Mouse (Mus musculus): ENCODE results near the gene Mars. TPM values are rescaled to one million over a fixed set of nuclear protein-coding genes. Genes with fewer than 3 reads are reported as not detected.

Mars gene
- polyA plus RNA-seq, 1 experiment from 2014 or later = 115 TPM

- Histone ChIP-seq H3K4me2 (peak overlapping the region; percentile 83), H3K36me3 (peaks cover 26% of the 10 kb centered on the region), H3K27ac (replicated peaks) (peak overlapping the region; percentile 98), H3K4me1 (peaks cover 65% of the 10 kb centered on the region), H3K4me3 (replicated peaks) (peak overlapping the region; percentile 65), H3K9me3 (replicated peaks) (no peaks in the 10 kb centered on the region), H3K9ac (replicated peaks) (peak overlapping the region; percentile 75), H3K27me3 (replicated peaks) (no peaks in the 10 kb centered on the region)
- peak; percentile 5 for ATAC-seq (ENCODE audit: low FRiP score)
- 2% methylated on average over 15 of the region's 15 CpGs for WGBS
These were observed 21.9 kb downstream of the Mars start for GRCm38 (mm10) chr10:127289573-127290191.

DNA sequence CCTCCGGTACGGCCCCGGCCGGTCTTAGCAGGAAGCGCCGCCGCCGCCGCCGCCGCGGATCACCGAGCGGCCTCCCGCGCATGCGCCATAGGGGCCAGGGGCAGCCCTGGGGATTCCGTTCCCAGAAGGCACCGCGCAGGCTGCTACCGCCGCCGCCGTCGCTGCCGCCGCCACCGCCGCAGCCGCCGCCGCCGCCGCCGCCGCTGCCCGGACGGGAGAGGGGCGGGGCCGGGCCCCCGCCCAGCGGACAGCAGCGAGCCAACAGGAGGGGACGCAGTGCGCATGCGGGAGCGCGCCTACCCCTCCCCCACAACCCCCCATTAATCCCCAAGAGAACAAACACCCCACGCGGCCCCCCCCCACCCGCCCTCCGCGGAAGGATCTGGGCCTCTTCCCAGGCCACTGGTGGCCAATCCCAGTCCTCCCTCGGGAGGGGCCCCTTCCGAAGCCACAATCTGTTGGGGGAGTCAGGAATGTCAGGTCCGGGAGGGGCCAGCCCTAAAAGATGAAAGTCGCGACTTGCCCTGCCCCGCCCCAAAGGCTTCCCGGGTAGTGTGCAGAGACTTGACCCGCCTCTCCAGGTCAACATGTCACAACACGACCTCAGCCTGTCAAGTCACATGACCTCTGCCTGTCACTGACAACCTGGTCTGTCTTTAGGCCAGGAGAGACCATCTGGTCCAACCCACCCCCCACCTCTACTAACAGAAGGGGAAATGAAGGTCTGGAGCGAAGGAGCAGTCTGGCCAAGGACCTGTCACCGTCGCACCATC lies 22.6 kb downstream of the Mars start, which contains the start of gene Mbd6:
Mbd6 (minus strand) TSS at position 219 of the 773 bp plus-strand sequence.
- H3K4me1 ChIP-seq = peaks cover 67% of the 10 kb centered on the region
- H3K27ac ChIP-seq (replicated peaks) = peak within 1 kb of the TSS; percentile 98
- H3K27me3 ChIP-seq (replicated peaks) = no peaks in the 10 kb centered on the region
- peak; percentile 16 for ATAC-seq (ENCODE audit: low FRiP score)
- peak within 1 kb of the TSS; percentile 65 for H3K4me3 ChIP-seq (replicated peaks)
- H3K36me3 ChIP-seq = peaks cover 26% of the 10 kb centered on the region
- peak within 1 kb of the TSS; percentile 83 for H3K4me2 ChIP-seq
- H3K9ac ChIP-seq (replicated peaks) = peak within 1 kb of the TSS; percentile 75
- WGBS = under 1% methylated on average over 53 of the region's 65 CpGs
- no peaks in the 10 kb centered on the region for H3K9me3 ChIP-seq (replicated peaks)

GRCm38 (mm10) chr10:127288328-127288799 lies 23.2 kb downstream of the Mars start:
- Histone ChIP-seq H3K36me3 (peaks cover 28% of the 10 kb centered on the region), H3K4me1 (peaks cover 68% of the 10 kb centered on the region)
- 1% methylated on average over 21 of the region's 28 CpGs for WGBS

DNA sequence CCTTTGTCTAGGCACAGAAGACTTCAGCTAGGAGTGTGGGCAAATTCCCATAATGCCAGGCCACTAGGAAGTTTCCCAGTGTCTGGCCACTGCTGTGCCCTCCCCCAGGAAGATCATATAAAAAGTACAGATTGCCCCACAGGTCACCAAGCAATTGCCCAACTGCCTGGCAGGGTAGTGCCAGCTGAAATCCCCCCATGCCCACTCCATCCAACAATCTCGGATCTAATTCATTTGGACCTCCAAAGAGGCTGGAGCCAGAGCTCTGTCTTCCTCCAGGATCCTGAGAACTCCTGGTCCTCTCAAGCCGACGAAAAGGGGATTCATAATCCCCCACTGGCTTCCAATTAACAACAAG lies 23.7 kb downstream of the Mars start:
- Histone ChIP-seq H3K4me2 (peak overlapping the region; percentile 83), H3K9me3 (replicated peaks) (no peaks in the 10 kb centered on the region), H3K36me3 (peaks cover 32% of the 10 kb centered on the region), H3K27me3 (replicated peaks) (no peaks in the 10 kb centered on the region), H3K9ac (replicated peaks) (peak overlapping the region; percentile 75), H3K27ac (replicated peaks) (peak overlapping the region; percentile 98), H3K4me3 (replicated peaks) (peak overlapping the region; percentile 65), H3K4me1 (peaks cover 68% of the 10 kb centered on the region)
- no peak for ATAC-seq (ENCODE audit: low FRiP score)
- 1% methylated on average over 3 of the region's 3 CpGs for WGBS

More at GRCm38 (mm10) chr10:127288328-127288799, 23.2 kb downstream of the Mars start:
- Histone ChIP-seq H3K9me3 (replicated peaks) (no peaks in the 10 kb centered on the region), H3K27me3 (replicated peaks) (no peaks in the 10 kb centered on the region), H3K9ac (replicated peaks) (peak overlapping the region; percentile 75), H3K27ac (replicated peaks) (peak overlapping the region; percentile 98), H3K4me3 (replicated peaks) (peak overlapping the region; percentile 65), H3K4me2 (peak overlapping the region; percentile 83)
- ATAC-seq (ENCODE audit: low FRiP score) = peak; percentile 3

GRCm38 (mm10) chr10:127287271-127287935 lies 24.2 kb downstream of the Mars start:
- WGBS = 65% methylated on average over 15 of the region's 15 CpGs
- no peaks in the 10 kb centered on the region for H3K27me3 ChIP-seq (replicated peaks)
- no peaks in the 10 kb centered on the region for H3K9me3 ChIP-seq (replicated peaks)
- H3K4me3 ChIP-seq (replicated peaks) = peak overlapping the region; percentile 65
- no peak for ATAC-seq (ENCODE audit: low FRiP score)
- peaks cover 63% of the 10 kb centered on the region for H3K4me1 ChIP-seq
- peaks cover 37% of the 10 kb centered on the region for H3K36me3 ChIP-seq
- peak overlapping the region; percentile 75 for H3K9ac ChIP-seq (replicated peaks)
- H3K4me2 ChIP-seq = peak overlapping the region; percentile 83
- peak overlapping the region; percentile 98 for H3K27ac ChIP-seq (replicated peaks)

DNA sequence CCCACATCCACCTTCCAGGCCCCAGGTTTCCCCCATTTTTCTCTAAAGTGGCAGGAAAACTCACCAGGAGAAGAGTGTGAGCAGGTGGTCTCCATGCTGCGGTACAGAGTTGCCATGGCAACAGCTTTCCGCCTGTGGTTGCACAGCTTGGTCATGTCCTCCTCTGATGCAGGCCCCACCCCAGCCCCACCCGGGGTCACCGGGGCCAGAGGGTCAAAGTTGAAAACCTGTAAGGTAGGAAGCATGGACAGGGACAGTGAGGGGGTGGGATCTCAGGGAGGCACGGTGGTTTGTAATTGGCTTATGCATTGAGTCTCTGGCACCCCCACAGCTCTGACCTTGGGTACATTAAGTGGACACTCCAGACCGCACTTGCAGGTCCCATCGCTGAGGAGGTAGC lies 24.9 kb downstream of the Mars start:
- H3K9me3 ChIP-seq (replicated peaks) = no peaks in the 10 kb centered on the region
- 49% methylated on average over 7 of the region's 7 CpGs for WGBS
- no peaks in the 10 kb centered on the region for H3K27me3 ChIP-seq (replicated peaks)
- H3K9ac ChIP-seq (replicated peaks) = no peak overlapping the region
- peaks cover 43% of the 10 kb centered on the region for H3K36me3 ChIP-seq
- H3K4me3 ChIP-seq (replicated peaks) = peak overlapping the region; percentile 65
- peak overlapping the region; percentile 83 for H3K4me2 ChIP-seq
- H3K27ac ChIP-seq (replicated peaks) = no peak overlapping the region
- ATAC-seq (ENCODE audit: low FRiP score) = no peak
- H3K4me1 ChIP-seq = peaks cover 56% of the 10 kb centered on the region

DNA sequence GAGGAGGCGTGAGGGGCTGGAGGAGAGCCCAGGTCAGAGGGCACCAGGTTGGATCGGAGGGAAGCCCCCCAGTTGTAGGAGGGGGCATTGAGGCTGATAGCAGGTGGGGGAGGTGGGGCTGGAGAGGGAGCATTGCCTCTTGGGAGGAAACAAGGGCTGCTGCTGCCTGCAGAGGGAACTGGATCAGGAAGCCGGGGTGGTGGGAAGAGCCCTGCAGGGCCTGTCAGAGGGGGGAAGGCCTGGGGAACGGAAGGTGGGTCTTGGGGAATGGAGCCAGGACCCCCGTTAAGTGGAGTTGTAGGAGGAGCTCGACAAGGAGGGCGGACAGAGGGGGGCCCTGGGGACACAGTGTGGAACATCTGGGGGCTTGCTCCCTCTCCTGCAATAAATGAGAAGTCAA lies 25.4 kb downstream of the Mars start:
- no peak overlapping the region for H3K9ac ChIP-seq (replicated peaks)
- H3K27ac ChIP-seq (replicated peaks) = 0 out of 2 replicates have a peak overlapping the region, but pooled peaks have one; percentile 13
- H3K4me3 ChIP-seq (replicated peaks) = no peak overlapping the region
- WGBS = 69% methylated on average over 7 of the region's 7 CpGs
- H3K36me3 ChIP-seq = peaks cover 49% of the 10 kb centered on the region
- no peaks in the 10 kb centered on the region for H3K9me3 ChIP-seq (replicated peaks)
- ATAC-seq (ENCODE audit: low FRiP score) = no peak
- no peaks in the 10 kb centered on the region for H3K27me3 ChIP-seq (replicated peaks)
- H3K4me1 ChIP-seq = peaks cover 51% of the 10 kb centered on the region
- peak overlapping the region; percentile 83 for H3K4me2 ChIP-seq

GRCm38 (mm10) chr10:127285644-127286043 lies 25.9 kb downstream of the Mars start:
- H3K4me2 ChIP-seq = 0 out of 2 replicates have a peak overlapping the region, but pooled peaks have one; percentile 83
- 0 out of 2 replicates have a peak overlapping the region, but pooled peaks have one; percentile 17 for H3K9ac ChIP-seq (replicated peaks)
- H3K4me3 ChIP-seq (replicated peaks) = no peak overlapping the region
- H3K36me3 ChIP-seq = peaks cover 54% of the 10 kb centered on the region
- no peaks in the 10 kb centered on the region for H3K27me3 ChIP-seq (replicated peaks)
- H3K9me3 ChIP-seq (replicated peaks) = no peaks in the 10 kb centered on the region
- no peak for ATAC-seq (ENCODE audit: low FRiP score)
- 83% methylated on average over 13 of the region's 13 CpGs for WGBS
- H3K4me1 ChIP-seq = peaks cover 48% of the 10 kb centered on the region
- H3K27ac ChIP-seq (replicated peaks) = 0 out of 2 replicates have a peak overlapping the region, but pooled peaks have one; percentile 13

DNA sequence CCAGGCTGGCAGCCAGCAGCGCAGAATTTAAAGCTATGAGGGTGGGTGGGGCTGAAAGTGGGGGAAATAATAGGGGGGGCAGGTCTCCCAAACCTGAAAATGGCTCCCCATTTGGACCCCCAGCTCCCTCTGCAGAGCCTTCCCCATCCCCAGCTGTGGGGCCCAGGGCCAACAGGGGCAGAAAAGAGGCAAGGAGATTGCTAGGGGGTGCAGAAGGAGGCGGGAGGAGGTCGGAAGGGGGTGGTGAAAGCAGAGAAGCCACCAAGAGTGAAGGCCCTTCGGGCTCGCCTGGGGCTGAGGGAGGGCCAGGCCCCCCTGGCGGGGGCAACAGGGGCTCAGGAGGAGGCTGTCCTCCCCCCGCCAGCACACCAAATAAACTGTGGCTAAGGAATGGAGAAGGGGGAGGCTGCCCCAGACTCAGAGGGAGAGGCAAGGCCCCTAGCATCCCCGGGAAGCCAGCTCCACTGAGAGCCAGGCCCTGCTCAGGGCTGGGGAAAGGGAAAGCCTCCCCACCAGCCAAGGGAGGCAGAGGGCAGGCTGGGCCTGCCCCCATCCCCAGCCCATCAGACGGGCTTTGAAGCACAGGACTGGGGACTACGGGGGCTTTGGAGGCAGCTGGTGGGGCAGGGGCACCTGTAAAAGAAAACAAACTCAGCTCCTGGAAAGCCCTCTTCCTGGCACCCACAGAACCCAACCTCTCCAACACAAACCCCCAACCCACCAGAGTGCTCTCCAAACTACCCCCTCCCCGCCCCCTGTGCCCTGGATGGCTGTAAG lies 26.7 kb downstream of the Mars start:
- Histone ChIP-seq H3K27me3 (replicated peaks) (no peaks in the 10 kb centered on the region), H3K4me1 (peaks cover 47% of the 10 kb centered on the region), H3K4me3 (replicated peaks) (no peak overlapping the region), H3K27ac (replicated peaks) (no peak overlapping the region), H3K9me3 (replicated peaks) (no peaks in the 10 kb centered on the region), H3K36me3 (peaks cover 60% of the 10 kb centered on the region), H3K4me2 (no peak overlapping the region), H3K9ac (replicated peaks) (0 out of 2 replicates have a peak overlapping the region, but pooled peaks have one; percentile 17)
- ATAC-seq (ENCODE audit: low FRiP score) = no peak
- WGBS = 79% methylated on average over 11 of the region's 11 CpGs

GRCm38 (mm10) chr10:127284105-127284622 lies 27.4 kb downstream of the Mars start:
- ATAC-seq (ENCODE audit: low FRiP score) = no peak
- Histone ChIP-seq H3K4me1 (peaks cover 39% of the 10 kb centered on the region), H3K4me2 (no peak overlapping the region), H3K27me3 (replicated peaks) (no peaks in the 10 kb centered on the region), H3K27ac (replicated peaks) (no peak overlapping the region; the same call in 1 of the 2 replicates), H3K4me3 (replicated peaks) (no peak overlapping the region), H3K9ac (replicated peaks) (no peak overlapping the region), H3K9me3 (replicated peaks) (no peaks in the 10 kb centered on the region), H3K36me3 (peaks cover 64% of the 10 kb centered on the region)
- 91% methylated on average over 7 of the region's 7 CpGs for whole genome bisulfite sequencing
